ENCODE assay signal across 16 mouse cellular contexts in genomic region chr17:12171666-12172065, GRCm38 (mm10). TPM values are rescaled to one million over a fixed set of nuclear protein-coding genes. Genes with fewer than 3 reads are reported as not detected.
DNase-seq lines count a peak whose midpoint lies in the region; TF ChIP-seq lines count a peak whose summit lies in the region.
"Had no signal": no experiment of that assay in that cellular context is flagged by ENCODE, and none has a peak within 500 bp of the region (broad histone marks: within the 10 kb centered on the region; RNA-seq: fewer than 3 reads in every experiment).

No protein-coding gene starts in this region.

- peaks cover 19 to 66% of the 10 kb centered on the region in 2 experiments for H3K36me3 ChIP-seq in CH12.LX (replicated peaks in 1 of 2; ENCODE audit: control insufficient read depth in 1 of 2, insufficient read depth in 1 of 2, low read length in 1 of 2)
- no peaks in the 10 kb centered on the region for H3K36me3 ChIP-seq in splenic B cell, adult 2 months (ENCODE audit: control insufficient read depth, insufficient read depth, low read length, poor library complexity, severe bottlenecking)
- H3K36me3 ChIP-seq: forebrain, embryonic 15.5 days had no signal

- dilution Hi-C loops in CH12.LX (cut with MboI; ENCODE audit: extremely low pct_ligation_motif_present, extremely low pct_unique_long_range_greater_than_20kb, low sequenced_read_pairs), result no loop called here

- TF ChIP-seq CTCF in CH12.LX (conservative IDR thresholded peaks at IDR 0.05 in 1 of 2, IDR thresholded peaks at IDR 0.05 in 1 of 2; ENCODE audit: low read depth in 2 of 2, low read length in 2 of 2), result no peak

- H3K9ac ChIP-seq in CH12.LX (ENCODE audit: insufficient read depth, low read depth), result no peak overlapping the region
- H3K9ac ChIP-seq: embryonic facial prominence, embryonic 12.5 days; forebrain, embryonic 13.5 days; forebrain, embryonic 15.5 days; forebrain, postnatal 0 days had no signal

- H3K4me3 ChIP-seq in CH12.LX (replicated peaks in 1 of 3; ENCODE audit: low read depth in 2 of 3, low read length in 2 of 3, poor library complexity in 1 of 3), result no peak overlapping the region
- H3K4me3 ChIP-seq: embryonic facial prominence, embryonic 10.5 days; embryonic facial prominence, embryonic 12.5 days; forebrain, embryonic 13.5 days; forebrain, embryonic 15.5 days had no signal

- TF ChIP-seq POLR2A in CH12.LX (IDR thresholded peaks at IDR 0.05; ENCODE audit: low read depth, low read length), result no peak

- H3K4me2 ChIP-seq in CH12.LX (ENCODE audit: insufficient read depth, low read depth, poor library complexity, severe bottlenecking), result no peak overlapping the region
- H3K4me2 ChIP-seq: embryonic facial prominence, embryonic 12.5 days; forebrain, embryonic 13.5 days; forebrain, embryonic 15.5 days had no signal

- H3K79me2 ChIP-seq in CH12.LX (replicated peaks; ENCODE audit: control insufficient read depth, extremely low read depth, insufficient read depth, poor library complexity, severe bottlenecking), result peaks cover 41% of the 10 kb centered on the region

- H3K4me1 ChIP-seq in CH12.LX (ENCODE audit: control insufficient read depth in 1 of 2, insufficient read depth in 2 of 2), result peaks cover 52 to 81% of the 10 kb centered on the region in 2 experiments

- DNase-seq in 3T3-L1 (ENCODE audit: low read depth, low spot score) (peak; percentile 57), CH12.LX (ENCODE audit: extremely low read depth) (peak; percentile 66)
- DNase-seq in splenic B cell, adult 2 months (ENCODE audit: low read depth, low spot score), result peak; percentile 50
- no peak for DNase-seq in kidney, postnatal 4 days
- DNase-seq in kidney, adult 9 months, result no peak
- DNase-seq: cerebellum, adult 11-12 months; cerebellum, adult 2 months; cerebellum, adult 9-10 months; cerebellum, postnatal 10 days; cerebellum, postnatal 25 days; forebrain, postnatal 0 days had no signal

- peaks cover 20% of the 10 kb centered on the region for H3K9me3 ChIP-seq in CH12.LX (replicated peaks; ENCODE audit: low read length)
- H3K9me3 ChIP-seq: embryonic facial prominence, embryonic 12.5 days; forebrain, embryonic 13.5 days; forebrain, embryonic 15.5 days had no signal

- no peaks in the 10 kb centered on the region for H3K27me3 ChIP-seq in CH12.LX (replicated peaks)
- H3K27me3 ChIP-seq in splenic B cell, adult 2 months (ENCODE audit: control insufficient read depth, insufficient read depth, low read length, poor library complexity, severe bottlenecking), result no peaks in the 10 kb centered on the region
- H3K27me3 ChIP-seq: embryonic facial prominence, embryonic 12.5 days; forebrain, embryonic 13.5 days; forebrain, embryonic 15.5 days; Patski had no signal

- TF ChIP-seq EP300 in CH12.LX (IDR thresholded peaks at IDR 0.05; ENCODE audit: low read length), result no peak

- in situ Hi-C loops in CH12.LX (cut with MboI; ENCODE audit: low pct_ligation_motif_present, low pct_unique_long_range_greater_than_20kb, low sequenced_read_pairs), result loop anchor here (25.0 kb wide), 1 partner anchor 591 kb away; the partner anchor contains the start of gene Igf2r

- TF ChIP-seq RAD21 in CH12.LX (IDR thresholded peaks at IDR 0.05; ENCODE audit: low read depth, low read length), result no peak

- H3K27ac ChIP-seq in CH12.LX (ENCODE audit: insufficient read depth, low read depth), result no peak overlapping the region
- H3K27ac ChIP-seq: embryonic facial prominence, embryonic 10.5 days; embryonic facial prominence, embryonic 12.5 days; forebrain, embryonic 13.5 days; forebrain, embryonic 15.5 days had no signal

TF ChIP-seq in CH12.LX, 34 proteins besides CTCF, POLR2A, EP300 and RAD21:
- TF ChIP-seq ELF1 (IDR thresholded peaks at IDR 0.05; ENCODE audit: low read depth, low read length) (no peak), ZMIZ1 (IDR thresholded peaks at IDR 0.05; ENCODE audit: low read depth, low read length) (no peak), NRF1 (IDR thresholded peaks at IDR 0.05; ENCODE audit: low read depth, low read length) (no peak), E2F4 (IDR thresholded peaks at IDR 0.05; ENCODE audit: insufficient replicate concordance, low read depth, low read length) (no peak), ZKSCAN1 (IDR thresholded peaks at IDR 0.05; ENCODE audit: borderline replicate concordance, low read depth, low read length) (no peak), MEF2A (IDR thresholded peaks at IDR 0.05; ENCODE audit: borderline replicate concordance, low read depth, low read length) (no peak), MAZ (IDR thresholded peaks at IDR 0.05; ENCODE audit: low read depth, low read length) (no peak), HCFC1 (IDR thresholded peaks at IDR 0.05; ENCODE audit: low read depth, low read length) (no peak), MAFK (IDR thresholded peaks at IDR 0.05; ENCODE audit: insufficient replicate concordance, low read length) (no peak), ZNF384 (IDR thresholded peaks at IDR 0.05; ENCODE audit: low read depth, low read length) (no peak), ZC3H11A (IDR thresholded peaks at IDR 0.05; ENCODE audit: low read depth, low read length) (no peak), ETS1 (conservative IDR thresholded peaks at IDR 0.05; ENCODE audit: low read depth, low read length) (no peak), MAX (IDR thresholded peaks at IDR 0.05; ENCODE audit: low read length) (no peak), NELFE (IDR thresholded peaks at IDR 0.05; ENCODE audit: low read depth, low read length) (no peak), BHLHE40 (IDR thresholded peaks at IDR 0.05; ENCODE audit: low read depth, low read length) (no peak), PAX5 (IDR thresholded peaks at IDR 0.05; ENCODE audit: low read length) (no peak), USF1 (IDR thresholded peaks at IDR 0.05; ENCODE audit: low read depth, low read length) (no peak), JUN (IDR thresholded peaks at IDR 0.05; ENCODE audit: insufficient read depth, low read depth, low read length) (no peak)

RNA-seq across cellular contexts. Expression of gene Agpat4, which starts 53.2 kb away (rescaled TPM):
- total RNA-seq in CH12.LX (2012; rRNA removed), result 74.2 and 83.2 TPM in 2 replicates
- 32.0 and 34.7 TPM in 2 replicates for total RNA-seq in CH12.LX (2014; rRNA removed)
- polyA plus RNA-seq in CH12.LX (2012; ENCODE audit: insufficient read length, low read depth), result 44.0 and 44.5 TPM in 2 replicates

Comparison
In these comparisons a context has a peak if more than half of its experiments do, and no peak if none do; other contexts are left out.
1. DNase-seq: peak in 3T3-L1 (single experiment), CH12.LX (single experiment) and splenic B cell, adult 2 months (single experiment); none in kidney, postnatal 4 days (0 of 2) and kidney, adult 9 months (single experiment).